Mouse (Mus musculus) liver, embryonic 15.5 days (tissue): ENCODE measurements around the gene Rabgap1l. TPM values are rescaled to one million over a fixed set of nuclear protein-coding genes. Genes with fewer than 3 reads are reported as not detected.

Experiments used
- microRNA counts: library from miRNA; unstranded; fragments of <30 nt; microRNA quantifications from one replicate; lab custom pipeline; 2016
- microRNA-seq: library from miRNA; unstranded; fragments of <30 nt; microRNA quantifications from one replicate; pipeline ENCODE4, GENCODE M21; 2016
- polyA plus RNA-seq: library from polyadenylated mRNA; unstranded; fragments of >200 nt; fragmentation: Nextera tagmentation; extraction: Ambion mirVana; gene quantifications from 2 replicates; pipeline ENCODE4 v1.2.1, GENCODE M21; 2015

The Rabgap1l gene
- polyA plus RNA-seq, 1 experiment from 2014 or later: 26.7 TPM

MicroRNA genes within 50 kb of the gene (microRNA counts, 519-probe panel; counts per million panel counts)
- microRNA mmu-miR-1927 (lab: Ali Mortazavi, UCI): 2,107 counts per million, percentile 28 among the panel's probes with 10 or more counts

Small RNA genes within 50 kb of the gene (microRNA-seq; reads per million reads assigned to microRNA genes)
- 9.1 reads per million, percentile 25 among the genes with 10 or more reads in this experiment for gene Mir1927

Other genes with a start within 250 kb of the Rabgap1l start
- 3.9 and 4.8 TPM in 2 replicates for gene Rc3h1, start 113.2 kb upstream of the Rabgap1l start, polyA plus RNA-seq
- gene Serpinc1, start 185.4 kb upstream of the Rabgap1l start, polyA plus RNA-seq: 916 and 1,075 TPM in 2 replicates
- 1.3 and 2.0 TPM in 2 replicates for gene Zbtb37, start 241.6 kb upstream of the Rabgap1l start, polyA plus RNA-seq